Mouse (Mus musculus) hindbrain, embryonic 10.5 days (tissue): Measurements from ENCODE around the gene Golm1. TPM values are rescaled to one million over a fixed set of nuclear protein-coding genes. Genes with fewer than 3 reads are reported as not detected.

Source experiments
- DNase-seq: peaks from one replicate; pipeline ENCODE4 v3.0.0-alpha.2; 2017; ENCODE audit warnings: low spot score
- H3K27ac ChIP-seq: fragments of 300-500 bp; sonication (generic); 2 replicates; pipeline ENCODE4 v1.5.1; 2016; ENCODE audit warnings: mild to moderate bottlenecking, moderate library complexity
- H3K27me3 ChIP-seq: fragments of 300-500 bp; sonication (generic); 2 replicates; pipeline ENCODE4 v1.6.1; 2016; ENCODE audit warnings: mild to moderate bottlenecking; ENCODE audit not compliant: poor library complexity, insufficient read depth, severe bottlenecking
- H3K36me3 ChIP-seq: fragments of 300-500 bp; sonication (generic); 2 replicates; pipeline ENCODE4 v1.6.1; 2016; ENCODE audit warnings: mild to moderate bottlenecking, moderate library complexity
- H3K4me1 ChIP-seq: fragments of 300-500 bp; sonication (generic); replicated peaks from 2 replicates; pipeline ENCODE4 v1.6.1; 2016; ENCODE audit warnings: mild to moderate bottlenecking
- H3K4me3 ChIP-seq: fragments of 300-500 bp; sonication (generic); 2 replicates; pipeline ENCODE4 v1.5.1; 2016; ENCODE audit warnings: mild to moderate bottlenecking, moderate library complexity
- H3K9me3 ChIP-seq: fragments of 300-500 bp; sonication (generic); 2 replicates; pipeline ENCODE4 v1.6.1; 2016; ENCODE audit warnings: mild to moderate bottlenecking, moderate library complexity
- WGBS: fragments of 180-500 bp; shearing (Covaris S2); methylation state at CpG from one replicate; pipeline ENCODE4 v1.1.7; 2016; 5-methylcytosine and 5-hydroxymethylcytosine counted together
- polyA plus RNA-seq: library from polyadenylated mRNA; unstranded; fragments of >200 nt; fragmentation: Nextera tagmentation; extraction: Ambion mirVana; gene quantifications from 2 replicates; pipeline ENCODE4 v1.2.1, GENCODE M21; 2016

Golm1 gene
- polyA plus RNA-seq, 1 experiment from 2014 or later = 144 TPM

DNA sequence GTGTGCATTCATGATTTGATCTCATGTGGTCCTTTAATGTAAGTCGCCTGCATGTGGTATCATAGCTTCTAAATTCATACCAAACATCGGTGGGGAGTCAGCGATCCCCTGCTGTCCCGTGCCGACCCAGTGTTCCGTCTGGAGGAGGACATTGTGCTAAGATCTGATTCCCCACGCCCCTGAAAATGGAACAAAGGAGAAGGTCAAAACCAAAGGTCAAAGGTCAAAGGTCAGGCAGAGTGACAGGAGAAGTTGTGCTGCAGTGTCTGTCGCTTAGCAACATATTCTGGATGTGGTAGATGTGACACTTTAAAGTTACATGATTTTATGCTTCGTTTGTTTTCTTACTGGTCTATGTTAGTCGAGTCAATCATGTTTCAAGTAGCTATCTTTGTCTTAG is 15.9 kb upstream of the Golm1 start:
- Histone ChIP-seq H3K27me3 (peaks cover 74% of the 10 kb centered on the region), H3K4me1 (peaks cover 35% of the 10 kb centered on the region), H3K4me3 (no peak overlapping the region), H3K9me3 (peaks cover 12% of the 10 kb centered on the region), H3K27ac (peak overlapping the region; percentile 70), H3K36me3 (no peaks in the 10 kb centered on the region)
- 19% methylated on average over 10 of the region's 10 CpGs for WGBS
- peak; percentile 87 for DNase-seq

DNA sequence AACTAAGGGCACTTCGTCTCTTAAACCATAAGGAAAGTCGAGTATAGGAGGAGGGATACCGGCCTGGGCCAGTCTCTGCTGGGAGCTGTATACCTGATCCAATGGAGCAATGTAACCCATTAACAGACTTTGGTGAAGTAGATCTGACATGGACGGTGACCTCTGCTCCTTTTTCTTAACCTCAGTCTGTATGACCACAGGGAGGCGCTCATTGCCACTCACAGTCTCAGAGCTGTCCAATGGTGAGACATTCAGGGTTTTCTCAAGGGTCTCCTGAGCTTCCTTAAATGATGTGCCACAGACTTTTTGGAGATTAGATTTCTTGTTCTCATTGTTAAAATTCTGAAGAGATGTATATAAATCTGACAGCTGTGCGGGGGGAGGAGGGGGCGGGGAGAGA is 15.0 kb upstream of the Golm1 start:
- Histone ChIP-seq H3K4me3 (no peak overlapping the region), H3K4me1 (peaks cover 36% of the 10 kb centered on the region), H3K27ac (peak overlapping the region; percentile 70; the same call in 1 of the 2 replicates), H3K27me3 (peaks cover 70% of the 10 kb centered on the region), H3K9me3 (peaks cover 12% of the 10 kb centered on the region), H3K36me3 (no peaks in the 10 kb centered on the region)
- no peak for DNase-seq
- WGBS = 87% methylated on average over 7 of the region's 7 CpGs

DNA sequence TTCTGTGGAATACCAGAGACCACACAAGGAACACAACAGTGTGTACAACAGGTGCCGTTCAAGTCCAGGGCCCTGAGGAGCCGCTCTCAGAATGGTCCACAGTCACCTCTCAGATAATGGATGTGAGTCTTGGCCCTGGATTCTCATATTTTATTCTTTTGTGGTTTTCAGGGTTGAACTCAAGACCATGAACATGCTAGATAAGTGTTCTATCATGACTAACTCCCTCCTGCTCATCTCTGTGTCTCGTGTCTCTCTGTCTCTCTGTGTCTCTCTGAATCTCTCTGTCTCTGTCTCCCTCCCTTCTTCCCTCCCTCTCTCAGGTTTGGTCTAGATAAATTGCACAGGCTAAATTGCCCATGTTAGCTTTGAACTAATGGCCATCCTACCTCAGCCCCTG is 14.2 kb upstream of the Golm1 start:
- peaks cover 62% of the 10 kb centered on the region for H3K27me3 ChIP-seq
- peaks cover 41% of the 10 kb centered on the region for H3K4me1 ChIP-seq
- no peaks in the 10 kb centered on the region for H3K36me3 ChIP-seq
- no peak for DNase-seq
- peaks cover 10% of the 10 kb centered on the region for H3K9me3 ChIP-seq
- WGBS = 93% methylated on average over 3 of the region's 3 CpGs
- no peak overlapping the region for H3K4me3 ChIP-seq
- no peak overlapping the region for H3K27ac ChIP-seq

DNA sequence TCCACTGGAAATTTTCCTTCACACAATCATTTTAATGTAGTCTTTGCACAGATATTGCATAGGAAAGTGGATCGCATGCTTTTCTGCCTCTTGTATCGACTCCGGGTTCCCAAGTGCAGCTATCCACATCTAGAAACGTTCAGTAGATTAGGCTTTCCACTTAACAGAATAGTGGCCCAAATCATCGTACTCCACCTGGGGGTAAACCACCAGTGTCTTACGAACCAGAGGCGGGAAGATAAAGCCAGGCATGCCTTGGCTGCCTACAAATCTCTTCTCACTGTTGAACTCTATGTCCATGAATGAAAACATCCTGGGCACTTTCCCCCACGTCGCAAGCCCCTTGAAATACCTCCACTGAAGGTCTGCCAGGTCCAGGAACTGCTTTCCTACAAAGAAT is 13.7 kb upstream of the Golm1 start:
- 91% methylated on average over 9 of the region's 9 CpGs for WGBS
- Histone ChIP-seq H3K27me3 (peaks cover 57% of the 10 kb centered on the region), H3K4me1 (peaks cover 41% of the 10 kb centered on the region)

DNA sequence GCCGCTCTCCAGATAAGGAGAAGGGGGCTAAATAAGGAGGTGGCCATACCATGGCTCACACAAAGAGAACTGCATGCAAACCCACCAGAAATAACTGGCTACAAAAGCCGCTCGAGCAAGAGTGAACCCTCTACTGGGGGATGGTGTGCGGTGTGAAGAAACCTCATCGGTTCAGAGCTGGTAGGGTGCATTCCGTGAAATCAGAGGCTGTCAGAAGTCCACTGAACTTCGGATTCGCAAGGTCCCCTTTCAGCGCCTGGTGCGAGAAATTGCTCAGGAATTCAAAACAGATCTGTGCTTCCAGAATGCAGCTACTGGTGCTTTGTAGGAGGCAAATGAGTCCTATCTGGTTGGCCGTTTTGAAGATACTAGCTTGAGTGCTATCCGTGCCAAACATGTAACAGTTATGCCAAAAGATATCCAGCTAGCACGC is 12.7 kb upstream of the Golm1 start:
- H3K4me3 ChIP-seq = no peak overlapping the region
- peaks cover 51% of the 10 kb centered on the region for H3K27me3 ChIP-seq
- peaks cover 41% of the 10 kb centered on the region for H3K4me1 ChIP-seq
- H3K27ac ChIP-seq = peak overlapping the region; percentile 37; the same call in 1 of the 2 replicates
- H3K9me3 ChIP-seq = peaks cover 8% of the 10 kb centered on the region
- 66% methylated on average over 13 of the region's 13 CpGs for WGBS
- H3K36me3 ChIP-seq = no peaks in the 10 kb centered on the region
- DNase-seq = no peak

More for the DNA sequence above, 13.7 kb upstream of the Golm1 start:
- Histone ChIP-seq H3K27ac (no peak overlapping the region), H3K9me3 (peaks cover 8% of the 10 kb centered on the region), H3K36me3 (no peaks in the 10 kb centered on the region), H3K4me3 (no peak overlapping the region)
- DNase-seq = no peak

DNA sequence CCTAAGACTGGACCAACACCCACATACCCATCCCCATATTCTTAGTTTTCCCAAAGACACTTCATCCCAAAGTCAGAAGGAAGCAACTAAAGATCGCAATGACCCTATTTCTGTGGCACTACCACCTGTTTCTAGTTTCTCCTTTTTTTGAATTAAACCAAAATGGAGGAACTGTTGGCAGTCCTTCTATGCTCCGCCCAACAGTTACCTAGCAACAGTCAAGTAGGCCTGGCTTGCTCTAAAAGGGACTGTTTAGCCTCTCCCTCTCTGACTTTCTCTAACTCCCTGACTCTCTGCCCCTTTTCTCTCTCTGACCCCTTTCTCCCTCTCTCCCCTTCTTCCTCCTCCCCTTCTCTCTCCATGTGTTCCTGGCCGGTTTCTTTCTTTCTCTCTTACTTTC is 9.6 kb upstream of the Golm1 start:
- Histone ChIP-seq H3K4me1 (peaks cover 22% of the 10 kb centered on the region; the same call in 1 of the 2 replicates), H3K27me3 (peaks cover 46% of the 10 kb centered on the region; the same call in 1 of the 2 replicates), H3K4me3 (no peak overlapping the region), H3K9me3 (no peaks in the 10 kb centered on the region), H3K27ac (no peak overlapping the region; the same call in 1 of the 2 replicates), H3K36me3 (no peaks in the 10 kb centered on the region)
- DNase-seq = no peak
- WGBS = 85% methylated on average over 3 of the region's 3 CpGs

DNA sequence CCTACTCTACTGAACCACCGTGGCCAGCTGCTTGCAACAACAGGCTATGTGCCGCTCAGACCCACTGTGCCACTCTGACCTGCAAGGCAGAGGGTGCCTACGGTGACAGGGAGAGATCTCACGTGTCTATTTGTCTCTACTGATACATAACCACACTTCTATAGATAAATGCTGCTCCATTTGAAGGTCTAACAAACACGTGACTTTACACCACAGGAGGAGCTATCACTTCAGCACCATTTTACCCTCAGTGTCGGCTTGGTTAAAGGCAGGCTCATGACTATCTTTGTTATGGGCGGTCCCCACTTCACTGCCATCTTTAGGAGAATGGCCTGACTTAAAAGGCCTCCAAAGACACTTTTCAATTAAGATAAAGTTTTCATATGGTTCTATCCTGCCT is 7.0 kb upstream of the Golm1 start:
- peaks cover 26% of the 10 kb centered on the region; the same call in 1 of the 2 replicates for H3K27me3 ChIP-seq
- no peak overlapping the region for H3K4me3 ChIP-seq
- H3K27ac ChIP-seq = no peak overlapping the region
- peaks cover 25% of the 10 kb centered on the region; the same call in 1 of the 2 replicates for H3K4me1 ChIP-seq
- 39% methylated on average over 7 of the region's 7 CpGs for WGBS
- DNase-seq = no peak
- no peaks in the 10 kb centered on the region for H3K36me3 ChIP-seq
- H3K9me3 ChIP-seq = no peaks in the 10 kb centered on the region

DNA sequence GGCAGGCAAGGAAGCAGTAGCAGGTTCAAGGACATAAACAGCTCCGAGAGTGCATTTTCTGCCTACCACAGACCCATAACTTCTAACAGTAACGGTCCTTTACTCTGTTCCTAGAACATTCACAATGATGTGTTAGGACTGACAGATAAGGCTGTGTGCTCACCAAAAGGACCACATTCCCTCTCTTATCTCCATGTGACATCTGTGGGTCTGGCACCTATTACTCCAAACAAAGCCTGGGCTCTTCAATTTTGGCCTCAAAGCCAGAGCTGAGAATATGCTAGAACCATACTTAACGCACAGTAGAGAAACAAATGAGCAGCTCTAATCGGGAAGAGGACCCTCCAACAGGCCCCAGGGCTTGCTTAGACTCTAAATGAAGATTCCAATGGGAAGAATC is 4.3 kb upstream of the Golm1 start:
- Histone ChIP-seq H3K27me3 (peaks cover 14% of the 10 kb centered on the region; the same call in 1 of the 2 replicates), H3K4me1 (peaks cover 20% of the 10 kb centered on the region; the same call in 1 of the 2 replicates), H3K27ac (no peak overlapping the region), H3K36me3 (no peaks in the 10 kb centered on the region), H3K4me3 (no peak overlapping the region), H3K9me3 (no peaks in the 10 kb centered on the region)
- no peak for DNase-seq
- 80% methylated on average over 4 of the region's 4 CpGs for WGBS

DNA sequence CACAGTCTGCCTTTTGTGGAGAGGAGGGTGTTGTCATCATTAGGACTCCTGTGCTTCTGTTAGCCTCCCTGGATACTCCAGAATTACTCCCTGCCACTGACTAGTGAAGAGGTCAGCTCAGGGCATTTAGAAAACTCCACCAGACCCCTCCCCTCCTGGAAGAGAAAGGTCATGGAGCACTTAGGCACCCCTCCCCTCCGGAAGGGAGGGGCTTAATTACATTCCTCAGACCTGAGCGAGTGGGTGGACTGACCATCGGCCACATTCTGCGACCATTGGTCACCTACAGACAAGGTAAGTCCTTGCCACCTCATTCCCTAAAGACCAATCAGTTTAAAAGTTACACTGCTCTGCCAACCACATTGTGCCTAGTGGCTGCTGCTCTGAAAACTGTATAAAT is 3.7 kb upstream of the Golm1 start:
- Histone ChIP-seq H3K4me1 (peaks cover 20% of the 10 kb centered on the region; the same call in 1 of the 2 replicates), H3K27ac (no peak overlapping the region), H3K36me3 (no peaks in the 10 kb centered on the region), H3K27me3 (peaks cover 14% of the 10 kb centered on the region; the same call in 1 of the 2 replicates), H3K9me3 (no peaks in the 10 kb centered on the region), H3K4me3 (no peak overlapping the region)
- WGBS = 57% methylated on average over 4 of the region's 4 CpGs
- no peak for DNase-seq

DNA sequence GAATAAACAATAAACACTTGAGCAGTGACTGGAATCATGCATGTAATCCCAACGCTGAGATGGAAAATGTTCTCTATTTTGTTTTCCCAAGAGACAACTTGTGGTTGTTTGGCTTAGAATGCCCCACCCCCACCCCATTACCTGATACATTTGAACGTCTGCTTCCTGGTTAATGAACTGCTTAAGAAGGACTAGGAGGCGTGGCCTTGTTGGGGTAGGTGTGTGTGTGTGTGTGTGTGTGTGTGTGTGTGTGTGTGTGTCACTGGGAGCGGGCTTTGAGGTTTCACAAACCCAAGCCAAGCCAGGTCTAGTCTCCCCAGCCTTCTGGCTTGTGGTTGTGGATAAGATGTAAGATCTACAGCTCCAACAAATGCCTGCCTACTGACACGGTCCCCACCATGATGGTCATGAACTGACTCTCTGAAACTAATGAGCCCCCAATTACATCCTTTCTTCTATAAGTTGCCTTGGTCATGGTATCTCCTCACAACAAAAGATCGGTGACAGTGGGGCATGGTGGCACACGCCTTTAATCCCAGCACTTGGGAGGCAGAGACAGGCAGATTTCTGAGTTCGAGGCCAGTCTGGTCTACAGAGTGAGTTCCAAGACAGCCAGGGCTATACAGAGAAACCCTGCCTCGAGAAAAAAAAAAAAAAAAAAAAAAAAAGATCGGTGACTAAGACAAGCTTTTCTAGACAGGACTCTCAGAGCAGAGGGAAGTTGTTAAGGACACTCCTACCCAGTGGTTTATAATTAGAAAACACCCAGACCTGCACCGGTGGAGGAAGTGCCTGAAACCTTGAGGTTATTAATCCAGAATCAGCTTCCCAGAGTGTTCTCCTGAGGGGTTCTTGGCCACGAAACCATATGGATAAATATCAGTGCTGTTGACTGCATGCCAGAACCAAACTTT is 962 bp upstream of the Golm1 start:
- Histone ChIP-seq H3K4me3 (peak overlapping the region; percentile 72; the same call in 1 of the 2 replicates), H3K27me3 (no peaks in the 10 kb centered on the region), H3K36me3 (peaks cover 4% of the 10 kb centered on the region; the same call in 1 of the 2 replicates), H3K4me1 (peaks cover 42% of the 10 kb centered on the region), H3K27ac (peak overlapping the region; percentile 99; the same call in 1 of the 2 replicates), H3K9me3 (no peaks in the 10 kb centered on the region)
- WGBS = 80% methylated on average over 12 of the region's 12 CpGs
- no peak for DNase-seq

DNA sequence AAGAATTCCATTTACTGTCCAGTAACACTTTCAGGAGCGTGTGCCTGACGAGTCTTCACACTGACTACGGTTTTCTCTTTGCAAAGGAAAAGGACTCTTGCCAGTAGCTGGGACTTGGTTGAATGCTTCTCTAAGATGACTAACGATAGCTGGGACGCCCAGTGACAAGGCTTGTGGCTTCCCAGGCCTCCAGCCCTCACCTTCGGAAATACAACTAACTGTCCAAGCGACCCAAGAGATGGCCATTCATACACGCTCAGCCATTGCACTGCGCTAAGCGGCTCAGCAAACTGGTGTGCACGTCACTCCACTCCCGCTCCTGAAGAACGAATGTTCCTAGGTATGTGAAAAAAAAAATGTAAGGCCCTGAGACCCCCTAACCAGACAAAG is 855 bp downstream of the Golm1 start:
- Histone ChIP-seq H3K9me3 (no peaks in the 10 kb centered on the region), H3K4me1 (peaks cover 55% of the 10 kb centered on the region), H3K36me3 (peaks cover 20% of the 10 kb centered on the region), H3K4me3 (peak overlapping the region; percentile 72), H3K27ac (peak overlapping the region; percentile 99), H3K27me3 (no peaks in the 10 kb centered on the region)
- under 1% methylated on average over 13 of the region's 13 CpGs for WGBS
- peak; percentile 71 for DNase-seq

DNA sequence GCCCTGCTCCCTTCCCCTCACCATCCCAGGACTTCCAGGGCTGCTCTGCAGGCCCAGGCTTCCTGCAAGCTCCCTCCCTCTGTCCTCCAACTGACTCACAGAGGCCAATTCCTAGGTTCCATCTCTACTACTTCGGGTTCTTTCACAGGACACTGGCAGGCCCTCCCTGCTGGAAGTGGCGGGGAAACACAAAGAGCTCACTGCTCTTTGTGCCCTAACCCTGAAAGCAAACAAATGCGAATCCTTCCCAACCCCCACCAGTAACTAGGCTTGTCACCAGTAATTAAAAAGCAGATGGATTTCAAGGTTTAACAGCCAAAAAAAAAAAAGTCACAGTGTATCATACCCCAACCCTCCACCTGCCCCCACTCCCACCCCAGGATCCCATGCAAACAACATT is 1.4 kb downstream of the Golm1 start:
- Histone ChIP-seq H3K4me3 (peak overlapping the region; percentile 72), H3K9me3 (no peaks in the 10 kb centered on the region), H3K27ac (peak overlapping the region; percentile 99), H3K36me3 (peaks cover 26% of the 10 kb centered on the region), H3K27me3 (no peaks in the 10 kb centered on the region), H3K4me1 (peaks cover 57% of the 10 kb centered on the region)
- 1% methylated on average over 3 of the region's 3 CpGs for WGBS
- DNase-seq = peak; percentile 67

DNA sequence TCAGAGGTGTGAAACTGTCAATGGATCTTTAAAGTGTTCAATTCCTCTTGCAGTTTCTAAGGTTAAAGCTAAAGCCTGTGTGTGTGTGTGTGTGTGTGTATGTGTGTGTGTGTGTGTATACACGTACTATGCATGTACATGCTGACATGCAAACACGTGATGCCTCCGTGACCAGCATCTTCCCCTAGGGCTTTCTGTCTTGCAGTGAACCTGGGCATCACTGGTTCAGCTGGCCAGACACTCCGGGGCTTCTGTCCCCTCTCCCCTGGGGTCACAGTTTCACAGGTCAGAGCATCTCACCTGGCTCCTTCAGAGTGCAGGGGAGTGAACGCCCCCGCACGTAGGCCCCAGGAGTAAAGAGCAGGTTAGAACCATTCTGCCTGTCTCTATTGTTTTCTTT is 2.0 kb downstream of the Golm1 start:
- 28% methylated on average over 7 of the region's 7 CpGs for WGBS
- Histone ChIP-seq H3K27ac (peak overlapping the region; percentile 99), H3K27me3 (no peaks in the 10 kb centered on the region), H3K4me3 (peak overlapping the region; percentile 72), H3K4me1 (peaks cover 52% of the 10 kb centered on the region), H3K9me3 (no peaks in the 10 kb centered on the region), H3K36me3 (peaks cover 30% of the 10 kb centered on the region)
- DNase-seq = no peak
